Mouse (Mus musculus) heart, postnatal 0 days (tissue): Measurements from ENCODE around the gene Gm6871. TPM values are rescaled to one million over a fixed set of nuclear protein-coding genes. Genes with fewer than 3 reads are reported as not detected.

Experiments
- ATAC-seq: fragments of 200-750 bp; cut with Nextera tagmentation; 2 replicates; pipeline ENCODE4 v1.8.0; 2017; ENCODE audit warnings: low read depth, moderate number of reproducible peaks, moderate library complexity; ENCODE audit not compliant: insufficient read depth
- DNase-seq: peaks from one replicate; pipeline ENCODE4 v3.0.0-alpha.2; 2016; ENCODE audit warnings: low spot score
- H3K27ac ChIP-seq: fragments of 300-500 bp; sonication (generic); 2 replicates; pipeline ENCODE4 v1.5.1; 2014; ENCODE audit warnings: low read depth, mild to moderate bottlenecking
- H3K27me3 ChIP-seq: fragments of 300-500 bp; sonication (generic); 2 replicates; pipeline ENCODE4 v1.6.1; 2014; ENCODE audit warnings: low read length, mixed read lengths; ENCODE audit not compliant: control insufficient read depth, insufficient read depth
- H3K36me3 ChIP-seq: fragments of 300-500 bp; sonication (generic); replicated peaks from 2 replicates; pipeline ENCODE4 v1.6.1; 2014; ENCODE audit warnings: low read length, mixed read lengths; ENCODE audit not compliant: control insufficient read depth, insufficient read depth
- H3K4me1 ChIP-seq: fragments of 300-500 bp; sonication (generic); 2 replicates; pipeline ENCODE4 v1.6.1; 2014; ENCODE audit warnings: antibody characterized with exemption; ENCODE audit not compliant: control insufficient read depth, insufficient read depth
- H3K4me2 ChIP-seq: fragments of 300-500 bp; sonication (generic); 2 replicates; pipeline ENCODE4 v1.6.1; 2014; ENCODE audit warnings: low read depth, mild to moderate bottlenecking, low read length, moderate library complexity
- H3K4me3 ChIP-seq: fragments of 300-500 bp; sonication (generic); 2 replicates; pipeline ENCODE4 v1.5.1; 2014; ENCODE audit warnings: low read depth, low read length
- H3K9ac ChIP-seq: fragments of 300-500 bp; sonication (generic); replicated peaks from 2 replicates; pipeline ENCODE4 v1.6.1; 2014; ENCODE audit warnings: low read depth, low read length, mixed read lengths
- H3K9me3 ChIP-seq: fragments of 300-500 bp; sonication (generic); replicated peaks from 2 replicates; pipeline ENCODE4 v1.6.1; 2016; ENCODE audit warnings: low read length; ENCODE audit not compliant: control insufficient read depth
- CTCF ChIP-seq: IDR thresholded peaks from 2 replicates; pipeline ENCODE4 v1.5.1; 2016; ENCODE audit warnings: antibody characterized with exemption, control low read depth, low read depth
- EP300 ChIP-seq: IDR thresholded peaks from 2 replicates; pipeline ENCODE4 v1.6.1; 2016; ENCODE audit warnings: antibody characterized with exemption, low read depth
- WGBS: fragments of 180-500 bp; shearing (Covaris S2); extraction: QIAGEN DNeasy Blood & Tissue Kit; methylation state at CpG from one replicate; pipeline ENCODE4 v1.1.7; 2014; 5-methylcytosine and 5-hydroxymethylcytosine counted together
- polyA plus RNA-seq: library from polyadenylated mRNA; unstranded; fragments of >200 nt; fragmentation: Nextera tagmentation; extraction: Ambion mirVana; gene quantifications from 2 replicates; pipeline ENCODE4 v1.2.1, GENCODE M21; 2015
- total RNA-seq: library from RNA; depleted of rRNA; stranded (reverse); fragments of >200 nt; gene quantifications from 2 replicates; pipeline ENCODE4 v1.2.3, GENCODE M21; 2014; ENCODE audit warnings: low replicate concordance; rRNA removed

Gene Gm6871
- total and polyA plus RNA-seq, 2 experiments from 2014 or later = not detected

DNA sequence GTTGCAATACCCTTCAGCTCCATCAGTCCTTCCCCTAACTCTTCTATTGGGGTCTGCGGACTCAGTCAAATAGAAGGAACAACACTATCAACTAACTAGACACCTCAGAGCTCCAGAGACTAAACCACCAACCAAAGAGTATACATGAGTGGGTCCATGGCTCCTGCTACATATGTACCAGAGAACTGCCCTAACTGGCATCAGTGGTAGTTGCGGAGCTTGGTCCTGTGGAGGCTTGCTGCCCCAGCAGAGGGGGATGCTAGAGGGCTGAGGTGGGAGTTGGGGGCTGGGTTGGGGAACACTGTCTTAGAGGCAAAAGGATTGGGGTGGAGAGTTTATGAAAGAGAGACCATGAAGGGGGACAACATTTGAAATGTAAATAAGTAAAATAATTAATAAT lies 75.6 kb downstream of the Gm6871 start:
- Histone ChIP-seq H3K27ac (no peak overlapping the region), H3K27me3 (no peaks in the 10 kb centered on the region), H3K4me1 (0 out of 2 replicates have a peak, but pooled peaks cover 3% of the 10 kb centered on the region), H3K9me3 (no peaks in the 10 kb centered on the region), H3K4me3 (no peak overlapping the region), H3K9ac (no peak overlapping the region), H3K36me3 (no peaks in the 10 kb centered on the region), H3K4me2 (no peak overlapping the region)
- DNase-seq = no peak
- ATAC-seq = no peak
- WGBS = 88% methylated on average over 2 of the region's 2 CpGs
- TF ChIP-seq CTCF (no peak), EP300 (no peak)

Other genes starting within 250 kb of the Gm6871 start
- gene AI987944, start 180.3 kb downstream of the Gm6871 start, total RNA-seq = 3.9 and 12.3 TPM in 2 replicates
- gene AI987944, start 180.3 kb downstream of the Gm6871 start, polyA plus RNA-seq = 9.1 and 9.8 TPM in 2 replicates
- gene Vmn2r57, start 125.0 kb downstream of the Gm6871 start, total RNA-seq = 0.04 and 0.54 TPM in 2 replicates
- gene Vmn2r57, start 125.0 kb downstream of the Gm6871 start, polyA plus RNA-seq = 0.10 and 0.11 TPM in 2 replicates
- 1.1 TPM in 1 of 2 replicates, not detected in the other for gene Gm20449, start 74.2 kb downstream of the Gm6871 start, total RNA-seq
- gene Gm20449, start 74.2 kb downstream of the Gm6871 start, polyA plus RNA-seq = 0.04 TPM in 1 of 2 replicates, not detected in the other
- 3.4 and 5.0 TPM in 2 replicates for gene AW146154, start 73.8 kb downstream of the Gm6871 start, total RNA-seq
- gene AW146154, start 73.8 kb downstream of the Gm6871 start, polyA plus RNA-seq = 5.2 and 5.3 TPM in 2 replicates
- gene 2610021A01Rik, start 25.6 kb upstream of the Gm6871 start, total RNA-seq = 1.4 and 5.0 TPM in 2 replicates
- 3.7 and 4.5 TPM in 2 replicates for gene 2610021A01Rik, start 25.6 kb upstream of the Gm6871 start, polyA plus RNA-seq
- 4.5 and 13.3 TPM in 2 replicates for gene Zfp788, start 59.5 kb upstream of the Gm6871 start, total RNA-seq
- gene Zfp788, start 59.5 kb upstream of the Gm6871 start, polyA plus RNA-seq = 5.0 and 5.1 TPM in 2 replicates